Mouse (Mus musculus): ENCODE data around the gene Arhgap9.

DNA sequence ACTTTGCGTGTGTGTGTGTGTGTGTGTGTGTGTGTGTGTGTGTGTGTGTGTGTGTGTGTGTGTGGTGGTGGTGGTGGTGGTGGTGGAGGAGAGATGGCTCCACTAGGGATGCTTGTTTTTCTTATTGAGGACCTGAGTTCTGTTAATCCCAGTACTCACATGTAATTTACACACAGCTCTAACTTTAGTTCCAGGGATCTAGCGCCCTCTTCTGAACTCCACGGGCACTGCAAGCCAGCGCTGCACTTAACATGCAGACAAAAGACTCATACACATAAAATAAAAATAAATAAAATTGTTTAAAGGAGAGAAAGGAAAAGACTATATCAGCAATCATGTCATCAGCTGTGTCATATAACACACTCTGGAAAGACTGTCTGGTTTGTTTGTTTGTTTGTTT is 27.2 kb downstream of the Arhgap9 start:
- peak; percentile 56 for TF ChIP-seq CTCF (IDR thresholded peaks at IDR 0.05; ENCODE audit: low read depth, low read length)
- TF ChIP-seq POLR2A (IDR thresholded peaks at IDR 0.05; ENCODE audit: extremely low read depth, insufficient read depth, low read length): no peak

Data from liver, adult 2 months (tissue).